Mouse (Mus musculus) megakaryocyte, embryonic 14.5 days (primary cell): ENCODE measurements around the gene Mrtfa.

ENCODE experiments used
- FLI1 ChIP-seq: IDR thresholded peaks from 2 replicates; pipeline ENCODE4 v1.6.1; 2012; ENCODE audit warnings: low read length, inconsistent platforms, mixed read lengths
- GATA1 ChIP-seq: IDR thresholded peaks from 3 replicates; pipeline ENCODE4 v1.6.1; 2012; ENCODE audit warnings: mixed read lengths, low read length, inconsistent platforms, borderline replicate concordance

GRCm38 (mm10) chr15:81164560-81165310 is 25.8 kb downstream of the Mrtfa start:
- TF ChIP-seq GATA1 (no peak), FLI1 (no peak)
